Mouse (Mus musculus): ENCODE results near the gene Rrnad1.

Rrnad1 gene

GRCm38 (mm10) chr3:87930078-87930795, at the start of gene Rrnad1, which contains the start of gene Isg20l2:
Rrnad1 (minus strand) TSS chr3:87930717.
Isg20l2 (plus strand) TSS chr3:87930314.
- DNase-seq, result peak; percentile 97

- DNase-seq, result no peak
Measured at GRCm38 (mm10) chr3:87980085-87980484, 49.6 kb upstream of the Rrnad1 start.

- DNase-seq, result no peak
Measured at GRCm38 (mm10) chr3:87979493-87979892, 49.0 kb upstream of the Rrnad1 start.

- DNase-seq, result no peak
Measured at GRCm38 (mm10) chr3:87974381-87974987, 44.0 kb upstream of the Rrnad1 start.

GRCm38 (mm10) chr3:87973593-87974380, 43.3 kb upstream of the Rrnad1 start:
- no peak for DNase-seq

GRCm38 (mm10) chr3:87972776-87973175, 42.3 kb upstream of the Rrnad1 start:
- DNase-seq, result no peak

GRCm38 (mm10) chr3:87972203-87972664, 41.7 kb upstream of the Rrnad1 start:
- DNase-seq, result no peak

GRCm38 (mm10) chr3:87971489-87972202, 41.1 kb upstream of the Rrnad1 start:
- no peak for DNase-seq

- DNase-seq, result no peak
Measured at GRCm38 (mm10) chr3:87970939-87971488, 40.5 kb upstream of the Rrnad1 start, which contains the start of gene Nes. Nes (plus strand) TSS chr3:87971078.

GRCm38 (mm10) chr3:87970184-87970938, 39.8 kb upstream of the Rrnad1 start:
- no peak for DNase-seq

GRCm38 (mm10) chr3:87960586-87961191, 30.2 kb upstream of the Rrnad1 start:
- peak; percentile 85 for DNase-seq

GRCm38 (mm10) chr3:87960191-87960585, 29.7 kb upstream of the Rrnad1 start:
- no peak for DNase-seq

GRCm38 (mm10) chr3:87959371-87959770, 28.9 kb upstream of the Rrnad1 start:
- no peak for DNase-seq

GRCm38 (mm10) chr3:87958967-87959366, 28.4 kb upstream of the Rrnad1 start:
- DNase-seq, result no peak

GRCm38 (mm10) chr3:87958476-87958875, 28.0 kb upstream of the Rrnad1 start:
- no peak for DNase-seq

- no peak for DNase-seq
Measured at GRCm38 (mm10) chr3:87958056-87958455, 27.5 kb upstream of the Rrnad1 start.

- DNase-seq, result no peak
Measured at GRCm38 (mm10) chr3:87952440-87952839, 21.9 kb upstream of the Rrnad1 start.

- no peak for DNase-seq
Measured at GRCm38 (mm10) chr3:87951946-87952345, 21.4 kb upstream of the Rrnad1 start.

- DNase-seq, result no peak
Measured at GRCm38 (mm10) chr3:87949955-87950515, 19.5 kb upstream of the Rrnad1 start.

GRCm38 (mm10) chr3:87949266-87949954, 18.9 kb upstream of the Rrnad1 start:
- no peak for DNase-seq
